Mouse (Mus musculus) intestine, embryonic 14.5 days (tissue): ENCODE measurements around the gene Sfxn5. TPM values are rescaled to one million over a fixed set of nuclear protein-coding genes. Genes with fewer than 3 reads are reported as not detected.

Experiments used
- ATAC-seq: fragments of 200-750 bp; cut with Nextera tagmentation; replicated peaks from 2 replicates; pipeline ENCODE4 v1.8.0; 2017; ENCODE audit warnings: low read depth, moderate number of reproducible peaks, moderate TSS enrichment, moderate library complexity; ENCODE audit not compliant: low FRiP score, low TSS enrichment
- DNase-seq: peaks from one replicate; pipeline ENCODE4 v3.0.0-alpha.2; 2018; ENCODE audit warnings: low spot score
- H3K27ac ChIP-seq: fragments of 300-500 bp; sonication (generic); 2 replicates; pipeline ENCODE4 v1.5.1; 2014; ENCODE audit warnings: low read depth, mild to moderate bottlenecking, control low read depth
- H3K27me3 ChIP-seq: fragments of 300-500 bp; sonication (generic); replicated peaks from 2 replicates; pipeline ENCODE4 v1.6.1; 2014; ENCODE audit warnings: low read length, control low read depth; ENCODE audit not compliant: control insufficient read depth, insufficient read depth
- H3K36me3 ChIP-seq: fragments of 300-500 bp; sonication (generic); 2 replicates; pipeline ENCODE4 v1.6.1; 2014; ENCODE audit warnings: low read length, control low read depth; ENCODE audit not compliant: control insufficient read depth, insufficient read depth
- H3K4me1 ChIP-seq: fragments of 300-500 bp; sonication (generic); replicated peaks from 2 replicates; pipeline ENCODE4 v1.6.1; 2014; ENCODE audit warnings: low read length, control low read depth, mixed read lengths; ENCODE audit not compliant: control insufficient read depth, insufficient read depth
- H3K4me2 ChIP-seq: fragments of 300-500 bp; sonication (generic); 2 replicates; pipeline ENCODE4 v1.6.1; 2014; ENCODE audit warnings: low read length
- H3K4me3 ChIP-seq: fragments of 300-500 bp; sonication (generic); 2 replicates; pipeline ENCODE4 v1.5.1; 2014; ENCODE audit warnings: low read depth, low read length, control low read depth, mixed read lengths
- H3K9ac ChIP-seq: fragments of 300-500 bp; sonication (generic); 2 replicates; pipeline ENCODE4 v1.6.1; 2014; ENCODE audit warnings: mild to moderate bottlenecking, low read length
- H3K9me3 ChIP-seq: fragments of 300-500 bp; sonication (generic); 2 replicates; pipeline ENCODE4 v1.6.1; 2016; ENCODE audit warnings: low read length, control low read depth; ENCODE audit not compliant: control insufficient read depth
- WGBS: fragments of 180-500 bp; shearing (Covaris S2); extraction: QIAGEN DNeasy Blood & Tissue Kit; methylation state at CpG from one replicate; pipeline ENCODE4 v1.1.7; 2014; 5-methylcytosine and 5-hydroxymethylcytosine counted together
- polyA plus RNA-seq: library from polyadenylated mRNA; unstranded; fragments of >200 nt; fragmentation: Nextera tagmentation; extraction: Ambion mirVana; gene quantifications from 2 replicates; pipeline ENCODE4 v1.2.1, GENCODE M21; 2014

Sfxn5 gene
- polyA plus RNA-seq, 1 experiment from 2014 or later, result 8.3 TPM

DNA sequence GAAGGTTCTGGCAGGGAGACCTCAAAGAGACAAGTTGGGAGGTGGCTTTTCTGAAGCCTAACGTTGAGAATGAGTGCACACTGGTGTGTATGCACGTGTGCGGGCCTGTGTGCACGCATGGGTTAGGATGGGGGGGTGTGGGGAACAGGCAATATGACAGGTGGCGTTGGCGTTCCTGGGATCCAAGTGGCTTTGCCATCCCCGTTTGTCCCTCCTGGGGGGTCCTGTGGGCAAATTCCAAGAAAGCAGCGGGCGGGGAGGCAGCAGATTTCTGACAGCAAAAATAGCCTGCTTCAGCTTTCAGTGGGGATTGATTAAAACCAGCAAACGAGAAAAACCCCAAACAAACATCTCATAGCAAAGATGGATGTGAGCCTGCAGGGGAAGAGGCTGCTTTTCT lies 110.7 kb downstream of the Sfxn5 start:
- Histone ChIP-seq H3K36me3 (no peaks in the 10 kb centered on the region), H3K4me1 (peaks cover 12% of the 10 kb centered on the region; the same call in 1 of the 2 replicates), H3K4me2 (no peak overlapping the region), H3K9ac (no peak overlapping the region), H3K27ac (no peak overlapping the region), H3K4me3 (no peak overlapping the region), H3K9me3 (no peaks in the 10 kb centered on the region), H3K27me3 (no peaks in the 10 kb centered on the region)
- 79% methylated on average over 10 of the region's 10 CpGs for WGBS
- DNase-seq (no peak), ATAC-seq (no peak)

DNA sequence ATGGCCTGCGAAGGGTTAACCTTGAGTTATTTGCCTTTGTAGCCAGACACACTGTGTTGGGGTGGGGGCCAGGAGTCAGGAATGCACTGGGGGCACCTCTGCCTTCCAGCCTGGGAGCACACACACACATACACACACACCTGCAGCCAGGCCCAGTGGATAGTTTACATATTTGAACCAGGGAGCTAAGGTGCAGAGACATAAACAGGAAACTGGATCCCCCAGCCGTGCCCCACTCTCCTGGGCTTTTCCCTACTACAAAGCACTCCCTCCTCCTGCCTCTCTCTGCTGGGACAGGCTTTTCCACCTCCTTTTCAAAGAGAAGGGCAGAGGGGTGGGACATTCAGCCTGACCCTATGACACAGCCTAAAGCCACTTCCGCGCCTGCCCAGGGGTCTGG lies 112.3 kb downstream of the Sfxn5 start:
- H3K36me3 ChIP-seq, result no peaks in the 10 kb centered on the region
- no peak overlapping the region for H3K4me2 ChIP-seq
- DNase-seq (no peak), ATAC-seq (peak; percentile 28; the same call in 1 of the 2 replicates)
- WGBS, result 18% methylated on average over 4 of the region's 4 CpGs
- H3K4me1 ChIP-seq, result peaks cover 12% of the 10 kb centered on the region; the same call in 1 of the 2 replicates
- no peaks in the 10 kb centered on the region for H3K9me3 ChIP-seq
- H3K27ac ChIP-seq, result 0 out of 2 replicates have a peak overlapping the region, but pooled peaks have one; percentile 29
- no peak overlapping the region for H3K9ac ChIP-seq
- H3K27me3 ChIP-seq, result no peaks in the 10 kb centered on the region
- H3K4me3 ChIP-seq, result no peak overlapping the region

- Histone ChIP-seq H3K9me3 (no peaks in the 10 kb centered on the region), H3K27ac (no peak overlapping the region), H3K36me3 (no peaks in the 10 kb centered on the region), H3K27me3 (no peaks in the 10 kb centered on the region), H3K4me2 (no peak overlapping the region), H3K4me1 (peaks cover 12% of the 10 kb centered on the region; the same call in 1 of the 2 replicates), H3K4me3 (no peak overlapping the region), H3K9ac (no peak overlapping the region)
- DNase-seq (no peak), ATAC-seq (no peak)
- 96% methylated on average over 11 of the region's 11 CpGs for WGBS
Observed at GRCm38 (mm10) chr6:85219706-85220105, 113.5 kb downstream of the Sfxn5 start.

DNA sequence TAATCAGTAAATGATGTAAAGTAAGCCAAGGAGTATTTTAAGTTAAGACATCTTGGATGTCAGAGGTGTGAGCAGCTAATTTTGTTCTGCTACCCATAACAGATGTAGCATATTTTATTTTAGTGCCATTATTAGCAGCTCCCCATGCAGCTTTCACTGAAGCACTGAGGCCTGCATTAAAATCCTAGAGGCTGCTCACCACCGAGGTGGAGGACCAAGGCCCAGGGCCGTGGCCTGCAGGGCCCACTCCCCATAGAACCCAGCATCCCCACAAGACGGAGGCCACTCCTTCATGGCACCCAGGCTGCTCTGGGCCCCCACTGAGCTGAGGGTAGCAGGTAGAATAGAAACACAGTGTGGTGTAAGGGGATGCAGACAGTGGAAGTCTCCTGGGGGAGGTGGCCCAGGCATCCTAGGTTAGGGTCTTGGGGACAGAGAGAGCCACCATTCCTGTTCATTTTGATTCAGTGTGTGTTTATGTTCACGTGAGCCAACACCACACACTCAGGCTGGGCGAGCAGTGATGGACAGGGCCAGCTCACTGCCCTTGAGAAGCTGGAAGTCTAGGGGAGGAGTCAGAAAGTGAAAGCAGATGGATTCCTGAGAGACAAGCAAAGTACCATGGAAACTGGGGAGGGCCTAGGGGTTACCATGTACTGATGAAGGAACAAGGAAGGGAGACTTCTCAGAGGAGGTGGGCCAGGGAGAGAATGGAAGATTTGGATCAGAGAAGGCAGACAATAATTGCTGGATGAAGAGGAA lies 114.4 kb downstream of the Sfxn5 start:
- WGBS, result 36% methylated on average over 5 of the region's 5 CpGs
- no peaks in the 10 kb centered on the region for H3K9me3 ChIP-seq
- no peak for ATAC-seq

GRCm38 (mm10) chr6:85218251-85218650 lies 115.0 kb downstream of the Sfxn5 start:
- DNase-seq, result no peak
- Histone ChIP-seq H3K4me2 (no peak overlapping the region), H3K9me3 (no peaks in the 10 kb centered on the region), H3K4me1 (peaks cover 8% of the 10 kb centered on the region; the same call in 1 of the 2 replicates), H3K27ac (no peak overlapping the region), H3K36me3 (no peaks in the 10 kb centered on the region), H3K9ac (no peak overlapping the region), H3K27me3 (no peaks in the 10 kb centered on the region), H3K4me3 (no peak overlapping the region)
- WGBS, result 74% methylated on average over 4 of the region's 4 CpGs
- ATAC-seq, result no peak

More for the DNA sequence above, 114.4 kb downstream of the Sfxn5 start:
- no peak overlapping the region for H3K9ac ChIP-seq
- H3K4me3 ChIP-seq, result no peak overlapping the region
- no peak for DNase-seq
- H3K36me3 ChIP-seq, result no peaks in the 10 kb centered on the region
- H3K4me1 ChIP-seq, result peaks cover 12% of the 10 kb centered on the region; the same call in 1 of the 2 replicates
- H3K27me3 ChIP-seq, result no peaks in the 10 kb centered on the region
- H3K27ac ChIP-seq, result no peak overlapping the region
- no peak overlapping the region for H3K4me2 ChIP-seq

DNA sequence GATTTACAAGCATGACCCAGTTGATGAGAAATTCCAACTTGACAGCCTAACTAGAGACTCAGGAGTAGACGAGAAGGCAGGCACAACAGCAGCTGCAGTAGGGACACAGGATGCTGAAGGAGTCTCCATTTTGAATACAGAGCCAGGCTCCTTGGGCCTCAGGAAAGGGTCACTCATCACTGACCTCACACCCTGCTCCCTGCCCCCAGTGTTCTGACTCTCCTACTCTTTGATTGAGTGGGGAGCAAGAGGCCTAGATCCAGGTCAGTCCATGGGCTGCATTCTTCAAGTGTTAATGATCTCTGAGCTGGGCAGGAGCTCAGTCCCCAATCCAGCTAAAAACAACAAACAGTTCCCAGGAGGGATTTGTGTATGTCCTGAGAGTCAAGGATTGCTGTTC lies 122.5 kb downstream of the Sfxn5 start:
- no peaks in the 10 kb centered on the region for H3K36me3 ChIP-seq
- no peaks in the 10 kb centered on the region; the same call in 1 of the 2 replicates for H3K4me1 ChIP-seq
- WGBS, result 26% methylated on average over 1 of the region's 1 CpGs
- ATAC-seq (no peak), DNase-seq (no peak)
- H3K4me2 ChIP-seq, result no peak overlapping the region
- H3K27me3 ChIP-seq, result 0 out of 2 replicates have a peak, but pooled peaks cover 5% of the 10 kb centered on the region
- H3K9me3 ChIP-seq, result no peaks in the 10 kb centered on the region
- H3K9ac ChIP-seq, result no peak overlapping the region
- no peak overlapping the region for H3K27ac ChIP-seq
- no peak overlapping the region for H3K4me3 ChIP-seq

DNA sequence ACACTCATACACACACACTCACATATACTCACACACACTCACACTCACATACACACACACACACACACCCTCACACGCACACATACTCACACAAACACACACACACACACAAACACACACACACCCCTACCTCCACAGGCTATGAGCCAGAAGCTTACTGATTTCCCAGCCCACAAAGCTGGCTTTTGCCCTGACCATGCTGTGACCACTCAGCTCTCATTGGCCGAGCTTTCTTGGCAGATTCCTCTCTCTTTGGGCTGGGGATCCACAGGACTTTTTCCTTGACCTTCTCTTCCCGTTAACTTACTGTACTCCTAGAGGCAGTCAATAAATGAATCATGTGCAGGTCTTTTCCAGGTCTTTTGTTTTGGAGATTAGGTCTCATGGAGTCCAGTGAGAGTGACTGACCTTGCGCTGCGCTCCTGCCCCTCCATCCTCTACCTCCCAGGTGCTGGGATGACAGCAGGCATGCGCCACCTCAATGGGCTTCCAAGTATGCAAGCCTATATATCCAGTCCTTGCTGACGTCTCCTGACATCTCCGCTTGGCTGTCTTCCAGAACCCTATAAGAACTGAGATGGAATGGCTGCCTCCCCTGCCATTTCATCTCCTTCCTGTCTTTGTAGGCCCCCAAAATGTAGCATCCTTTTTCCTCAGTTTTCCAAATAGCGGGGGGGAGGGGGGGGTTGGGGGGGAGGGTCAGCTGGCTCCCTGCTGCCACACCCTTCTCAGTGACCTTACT lies 123.8 kb downstream of the Sfxn5 start:
- 72% methylated on average over 9 of the region's 9 CpGs for WGBS
- H3K4me1 ChIP-seq, result no peaks in the 10 kb centered on the region; the same call in 1 of the 2 replicates
- DNase-seq (no peak), ATAC-seq (no peak)
- no peaks in the 10 kb centered on the region for H3K36me3 ChIP-seq
- no peak overlapping the region for H3K27ac ChIP-seq
- H3K27me3 ChIP-seq, result 0 out of 2 replicates have a peak, but pooled peaks cover 5% of the 10 kb centered on the region
- no peaks in the 10 kb centered on the region for H3K9me3 ChIP-seq
- no peak overlapping the region for H3K4me3 ChIP-seq
- H3K4me2 ChIP-seq, result no peak overlapping the region
- no peak overlapping the region for H3K9ac ChIP-seq

DNA sequence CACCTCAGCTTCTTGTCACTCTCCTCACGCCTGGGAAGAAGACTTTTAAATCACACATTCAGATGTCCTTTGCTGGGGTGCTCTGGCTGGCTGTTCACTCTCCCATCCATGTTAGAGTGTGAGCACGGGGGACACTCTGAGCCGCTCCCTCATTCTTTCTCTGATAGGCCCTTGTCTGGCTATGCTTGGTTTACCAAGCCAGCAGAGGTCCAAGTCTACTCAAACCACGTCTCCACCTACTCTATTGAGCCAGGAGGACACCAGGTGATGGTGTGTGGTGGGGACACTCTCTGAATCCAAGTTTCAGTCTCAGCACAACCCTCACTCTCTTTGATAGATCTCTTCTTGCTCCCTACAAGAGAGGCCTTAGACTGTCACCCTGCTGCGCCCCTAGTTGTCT lies 125.9 kb downstream of the Sfxn5 start:
- H3K27me3 ChIP-seq, result 0 out of 2 replicates have a peak, but pooled peaks cover 8% of the 10 kb centered on the region
- WGBS, result 68% methylated on average over 5 of the region's 5 CpGs
- H3K9ac ChIP-seq, result no peak overlapping the region
- no peaks in the 10 kb centered on the region for H3K36me3 ChIP-seq
- H3K9me3 ChIP-seq, result no peaks in the 10 kb centered on the region
- H3K4me3 ChIP-seq, result no peak overlapping the region
- DNase-seq (no peak), ATAC-seq (no peak)
- no peak overlapping the region for H3K27ac ChIP-seq
- no peak overlapping the region for H3K4me2 ChIP-seq
- H3K4me1 ChIP-seq, result no peaks in the 10 kb centered on the region; the same call in 1 of the 2 replicates
